Mouse (Mus musculus): Measurements from ENCODE around the gene Mrpl53. TPM values are rescaled to one million over a fixed set of nuclear protein-coding genes. Genes with fewer than 3 reads are reported as not detected.

Mrpl53 gene
- polyA plus RNA-seq, 1 experiment from 2014 or later, result 99.8 TPM

DNA sequence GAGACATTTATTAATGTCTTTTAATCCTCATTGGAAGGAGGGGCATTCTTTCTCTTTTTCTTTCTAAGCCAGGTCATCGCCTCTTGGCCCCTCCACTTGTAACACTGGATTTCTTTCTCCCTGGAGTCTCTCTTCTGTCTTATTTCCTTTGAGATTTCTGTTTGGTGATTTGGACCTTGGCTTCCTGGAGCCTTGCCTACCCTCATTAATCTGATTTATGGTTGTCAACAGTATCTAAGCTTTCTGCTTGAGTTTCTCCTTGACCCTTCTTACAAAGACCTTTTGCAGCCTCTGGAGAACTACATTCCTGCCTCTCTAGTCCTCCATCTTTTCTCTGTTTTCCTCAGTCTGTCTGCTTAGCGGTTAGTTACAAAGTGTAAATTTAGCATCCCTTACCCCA lies 10.4 kb upstream of the Mrpl53 start:
- ATAC-seq (ENCODE audit: low read depth) (no peak), DNase-seq (no peak)
- H3K9ac ChIP-seq, result no peak overlapping the region
- H3K4me3 ChIP-seq (replicated peaks), result no peak overlapping the region
- peaks cover 27% of the 10 kb centered on the region for H3K27me3 ChIP-seq
- 0 out of 2 replicates have a peak, but pooled peaks cover under 1% of the 10 kb centered on the region for H3K36me3 ChIP-seq
- H3K4me2 ChIP-seq, result no peak overlapping the region
- H3K27ac ChIP-seq, result no peak overlapping the region
- WGBS (ENCODE audit: insufficient replicate concordance), result 73% methylated on average over 2 of the region's 2 CpGs
- H3K9me3 ChIP-seq (replicated peaks), result peaks cover 3% of the 10 kb centered on the region; the same call in 1 of the 2 replicates
- H3K4me1 ChIP-seq (replicated peaks), result peaks cover 25% of the 10 kb centered on the region

DNA sequence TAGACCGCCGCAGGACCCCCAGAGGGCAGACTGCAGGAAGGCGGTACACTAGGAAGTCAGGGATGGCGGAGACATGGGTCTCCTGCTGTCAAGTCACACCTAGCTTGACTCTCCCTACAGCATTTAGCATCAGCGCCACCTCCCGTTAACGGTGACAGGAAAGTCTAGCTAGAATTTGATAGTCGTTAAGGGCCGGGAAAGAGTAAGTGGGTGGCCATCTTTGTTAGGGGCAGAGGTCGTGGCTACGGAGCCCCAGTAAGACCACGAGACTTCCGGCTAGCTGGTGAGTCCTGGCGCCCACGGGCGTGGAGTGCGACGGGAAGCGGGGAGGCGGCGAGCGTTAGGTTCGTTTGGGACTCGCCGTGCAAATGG lies 7.5 kb upstream of the Mrpl53 start, which contains the start of the genes Ccdc142 and Gm42688:
Gene Ccdc142 (plus strand): TSS at position 286 of the 372 bp plus-strand sequence.
Gene Gm42688 (plus strand): TSS at position 302 of the 372 bp plus-strand sequence.
- 2% methylated on average over 25 of the region's 25 CpGs for WGBS (ENCODE audit: insufficient replicate concordance)
- peaks cover 21% of the 10 kb centered on the region for H3K36me3 ChIP-seq
- H3K4me2 ChIP-seq, result peak within 1 kb of the TSS; percentile 99
- H3K9me3 ChIP-seq (replicated peaks), result no peaks in the 10 kb centered on the region
- DNase-seq, result peak; percentile 82
- H3K27ac ChIP-seq, result peak within 1 kb of the TSS; percentile 85
- peaks cover 27% of the 10 kb centered on the region for H3K4me1 ChIP-seq (replicated peaks)
- H3K9ac ChIP-seq, result peak within 1 kb of the TSS; percentile 90
- ATAC-seq (ENCODE audit: low read depth), result peak; percentile 81
- peak within 1 kb of the TSS; percentile 81 for H3K4me3 ChIP-seq (replicated peaks)
- H3K27me3 ChIP-seq, result peaks cover 14% of the 10 kb centered on the region

DNA sequence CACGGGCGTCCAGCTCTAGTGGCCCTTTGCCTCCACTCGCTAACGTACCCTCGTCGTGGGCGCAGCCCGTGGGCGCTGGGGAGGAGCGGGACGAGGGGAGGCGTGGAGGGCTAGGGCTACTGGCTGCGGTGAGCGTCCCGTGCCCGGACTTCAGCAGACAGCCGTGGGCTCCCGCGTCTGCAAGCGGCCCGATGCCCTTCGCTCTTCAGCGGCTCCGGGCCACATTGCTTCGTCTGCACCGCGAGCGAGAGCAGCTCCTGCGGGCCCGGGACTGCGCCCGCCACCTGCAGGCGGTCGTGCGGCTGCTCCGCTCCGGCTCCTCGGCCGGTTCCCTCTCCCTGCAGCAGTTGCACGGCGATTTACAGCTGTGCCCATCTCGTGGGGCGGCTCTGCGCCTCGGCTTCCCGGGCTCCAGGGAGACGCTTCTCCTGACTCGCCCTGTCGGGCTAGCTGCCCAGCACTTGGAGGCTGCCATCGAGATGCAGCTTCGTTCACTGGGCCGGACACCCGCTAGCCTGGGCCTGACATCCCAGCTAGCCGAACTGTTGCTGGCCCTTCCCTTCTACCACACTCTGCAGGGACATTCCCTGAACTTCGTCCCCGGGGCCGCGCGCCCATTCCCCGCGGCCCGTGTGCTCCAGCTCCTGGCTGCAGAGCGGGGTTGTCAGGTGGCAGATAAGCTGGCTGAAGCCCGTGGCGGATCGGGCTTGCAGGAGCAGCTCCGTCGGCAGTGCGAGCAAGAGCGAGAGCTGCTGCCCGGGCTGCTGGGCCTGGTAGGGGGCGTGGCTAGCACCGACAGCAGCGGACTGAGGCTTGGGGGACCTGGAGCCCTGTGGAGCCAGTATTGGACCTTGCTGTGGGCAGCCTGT lies 6.9 kb upstream of the Mrpl53 start:
- peaks cover 28% of the 10 kb centered on the region for H3K4me1 ChIP-seq (replicated peaks)
- peak overlapping the region; percentile 81 for H3K4me3 ChIP-seq (replicated peaks)
- peak overlapping the region; percentile 85 for H3K27ac ChIP-seq
- DNase-seq, result peak; percentile 73
- H3K9ac ChIP-seq, result peak overlapping the region; percentile 90
- H3K9me3 ChIP-seq (replicated peaks), result no peaks in the 10 kb centered on the region
- ATAC-seq (ENCODE audit: low read depth), result peak; percentile 70
- H3K4me2 ChIP-seq, result peak overlapping the region; percentile 99
- H3K27me3 ChIP-seq, result peaks cover 11% of the 10 kb centered on the region; the same call in 1 of the 2 replicates
- H3K36me3 ChIP-seq, result peaks cover 25% of the 10 kb centered on the region
- under 1% methylated on average over 74 of the region's 74 CpGs for WGBS (ENCODE audit: insufficient replicate concordance)

DNA sequence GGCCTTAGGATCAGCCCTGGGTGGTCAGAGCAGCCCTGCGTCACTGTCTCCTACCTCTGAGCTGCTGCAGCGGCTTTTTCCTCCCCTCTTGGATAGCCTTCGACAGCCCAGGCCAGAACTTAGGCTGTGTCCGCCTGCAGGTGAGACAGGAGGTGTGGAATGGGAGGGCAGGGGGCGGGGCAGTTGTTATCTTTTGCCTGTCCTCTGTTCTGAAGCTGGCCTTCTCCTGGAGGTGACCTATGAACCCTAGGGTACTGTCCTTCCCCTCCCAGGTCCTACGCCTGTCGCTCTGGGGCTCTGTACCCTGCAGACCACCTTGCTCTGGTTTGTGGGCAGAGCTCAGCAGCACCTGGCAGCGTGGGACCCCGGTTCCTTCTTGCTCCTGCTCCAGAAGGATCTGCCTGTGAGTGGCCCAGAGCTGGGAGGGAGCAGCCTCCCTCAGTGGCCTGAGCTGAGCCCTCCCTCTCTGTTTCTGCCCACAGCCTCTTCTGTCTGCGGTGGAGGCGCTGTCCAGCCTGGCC lies 5.7 kb upstream of the Mrpl53 start:
- Histone ChIP-seq H3K9ac (peak overlapping the region; percentile 90), H3K27me3 (0 out of 2 replicates have a peak, but pooled peaks cover 5% of the 10 kb centered on the region), H3K36me3 (peaks cover 30% of the 10 kb centered on the region), H3K4me3 (replicated peaks) (peak overlapping the region; percentile 81), H3K9me3 (replicated peaks) (no peaks in the 10 kb centered on the region), H3K4me2 (peak overlapping the region; percentile 99), H3K27ac (0 out of 2 replicates have a peak overlapping the region, but pooled peaks have one; percentile 13), H3K4me1 (replicated peaks) (peaks cover 41% of the 10 kb centered on the region)
- WGBS (ENCODE audit: insufficient replicate concordance), result 68% methylated on average over 11 of the region's 11 CpGs
- ATAC-seq (ENCODE audit: low read depth) (peak; percentile 6; the same call in 1 of the 2 replicates), DNase-seq (no peak)

DNA sequence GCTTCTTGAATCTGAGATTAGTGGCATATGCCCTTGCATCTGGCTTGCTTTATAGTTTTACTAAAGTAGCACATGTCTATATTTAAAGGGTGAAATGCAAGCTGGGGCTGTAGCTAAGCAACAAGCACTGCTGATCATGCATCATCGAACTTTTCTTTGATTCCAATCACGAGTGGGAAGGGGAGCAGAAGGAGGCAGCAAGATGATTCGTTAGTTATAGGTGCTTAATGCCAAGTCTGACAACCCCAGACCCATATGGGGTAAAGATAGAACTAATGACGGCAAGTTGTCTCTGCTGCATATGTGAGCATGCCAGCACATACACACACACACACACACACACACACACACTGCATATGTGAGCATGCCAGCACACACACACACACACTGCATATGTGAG lies 4.7 kb upstream of the Mrpl53 start:
- Histone ChIP-seq H3K9ac (no peak overlapping the region), H3K4me3 (replicated peaks) (no peak overlapping the region), H3K4me1 (replicated peaks) (peaks cover 46% of the 10 kb centered on the region), H3K27me3 (no peaks in the 10 kb centered on the region), H3K27ac (no peak overlapping the region), H3K9me3 (replicated peaks) (no peaks in the 10 kb centered on the region), H3K4me2 (no peak overlapping the region), H3K36me3 (peaks cover 30% of the 10 kb centered on the region)
- 68% methylated on average over 4 of the region's 4 CpGs for WGBS (ENCODE audit: insufficient replicate concordance)
- DNase-seq, result no peak
- ATAC-seq (ENCODE audit: low read depth), result no peak

DNA sequence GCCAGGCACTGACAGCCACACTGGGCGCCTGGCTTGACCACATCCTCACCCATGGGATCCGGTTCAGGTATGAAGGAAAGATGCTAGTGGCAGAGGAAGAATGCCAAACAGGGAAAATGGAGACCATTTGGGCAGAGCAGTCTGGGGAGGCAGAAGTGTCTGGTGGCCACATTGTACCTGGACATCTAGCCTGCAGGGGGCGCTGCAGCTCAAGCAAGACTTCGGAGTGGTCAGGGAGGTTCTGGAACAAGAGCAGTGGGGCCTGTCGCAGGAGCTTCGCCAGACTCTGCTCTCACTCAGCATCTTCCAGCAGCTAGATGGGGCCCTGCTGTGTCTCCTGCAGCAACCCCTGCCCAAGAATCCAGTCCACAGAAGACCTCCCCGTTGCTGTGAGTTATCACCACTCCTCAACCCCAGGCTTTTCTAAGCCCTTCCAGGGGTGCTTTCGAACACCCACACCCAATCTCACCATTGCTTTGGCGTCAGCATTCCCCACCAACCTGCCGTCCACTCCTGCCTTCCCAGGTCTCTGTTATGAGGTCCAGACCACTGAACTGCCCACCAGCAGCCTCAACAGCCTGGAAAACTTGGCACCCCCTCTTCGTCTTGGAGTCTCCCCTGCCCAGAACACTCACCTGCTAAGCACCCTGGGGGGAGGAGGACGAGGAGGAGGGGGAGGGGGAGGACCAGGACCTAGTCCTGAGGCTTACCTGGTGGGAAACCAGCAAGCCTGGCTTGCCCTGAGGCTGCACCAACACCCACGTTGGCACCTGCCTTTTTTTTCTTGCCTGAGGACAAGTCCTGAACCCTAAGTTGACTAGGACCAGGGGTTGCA lies 1.1 kb upstream of the Mrpl53 start:
- H3K27ac ChIP-seq, result peak overlapping the region; percentile 96
- H3K4me1 ChIP-seq (replicated peaks), result peaks cover 57% of the 10 kb centered on the region
- peaks cover 44% of the 10 kb centered on the region for H3K36me3 ChIP-seq
- H3K9ac ChIP-seq, result peak overlapping the region; percentile 98
- H3K4me3 ChIP-seq (replicated peaks), result peak overlapping the region; percentile 96
- peak overlapping the region; percentile 80 for H3K4me2 ChIP-seq
- H3K9me3 ChIP-seq (replicated peaks), result no peaks in the 10 kb centered on the region
- 36% methylated on average over 13 of the region's 13 CpGs for WGBS (ENCODE audit: insufficient replicate concordance)
- DNase-seq (peak; percentile 77), ATAC-seq (ENCODE audit: low read depth) (peak; percentile 33)
- no peaks in the 10 kb centered on the region for H3K27me3 ChIP-seq

DNA sequence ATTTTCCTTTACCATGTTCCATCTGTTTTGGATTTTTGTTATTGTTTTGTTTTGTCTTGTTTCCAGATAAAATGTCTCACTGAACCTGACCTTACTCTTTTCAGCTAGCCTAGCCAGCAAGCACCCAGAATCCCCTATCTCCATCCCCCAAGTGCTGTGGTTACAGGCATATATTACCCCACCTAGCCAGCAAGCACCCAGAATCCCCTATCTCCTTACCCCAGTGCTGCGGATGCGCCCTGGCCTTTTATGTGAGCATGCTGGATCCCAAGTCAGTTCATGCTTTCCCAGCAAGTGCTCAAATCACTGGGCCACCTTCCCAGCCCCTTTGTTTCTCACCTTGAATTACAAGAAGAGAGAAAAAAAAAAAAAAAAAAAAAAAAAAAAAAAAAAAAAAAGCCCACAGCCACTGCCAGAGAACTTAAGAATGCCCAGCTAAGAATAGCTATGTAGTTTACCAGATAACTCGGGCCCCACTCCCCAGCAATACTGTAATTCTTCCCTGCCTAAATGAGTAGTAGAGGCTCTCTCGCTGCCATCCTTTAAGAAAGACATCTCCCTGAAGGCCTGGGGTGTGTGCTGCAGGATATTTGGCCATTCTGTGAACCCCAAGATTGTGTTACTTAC lies 2.8 kb downstream of the Mrpl53 start:
- H3K9me3 ChIP-seq (replicated peaks), result no peaks in the 10 kb centered on the region
- peaks cover 75% of the 10 kb centered on the region for H3K4me1 ChIP-seq (replicated peaks)
- H3K36me3 ChIP-seq, result peaks cover 23% of the 10 kb centered on the region
- no peaks in the 10 kb centered on the region for H3K27me3 ChIP-seq
- DNase-seq (no peak), ATAC-seq (ENCODE audit: low read depth) (no peak)
- H3K9ac ChIP-seq, result no peak overlapping the region
- no peak overlapping the region for H3K4me3 ChIP-seq (replicated peaks)
- H3K27ac ChIP-seq, result peak overlapping the region; percentile 96
- peak overlapping the region; percentile 10; the same call in 1 of the 2 replicates for H3K4me2 ChIP-seq
- 50% methylated on average over 4 of the region's 4 CpGs for WGBS (ENCODE audit: insufficient replicate concordance)

DNA sequence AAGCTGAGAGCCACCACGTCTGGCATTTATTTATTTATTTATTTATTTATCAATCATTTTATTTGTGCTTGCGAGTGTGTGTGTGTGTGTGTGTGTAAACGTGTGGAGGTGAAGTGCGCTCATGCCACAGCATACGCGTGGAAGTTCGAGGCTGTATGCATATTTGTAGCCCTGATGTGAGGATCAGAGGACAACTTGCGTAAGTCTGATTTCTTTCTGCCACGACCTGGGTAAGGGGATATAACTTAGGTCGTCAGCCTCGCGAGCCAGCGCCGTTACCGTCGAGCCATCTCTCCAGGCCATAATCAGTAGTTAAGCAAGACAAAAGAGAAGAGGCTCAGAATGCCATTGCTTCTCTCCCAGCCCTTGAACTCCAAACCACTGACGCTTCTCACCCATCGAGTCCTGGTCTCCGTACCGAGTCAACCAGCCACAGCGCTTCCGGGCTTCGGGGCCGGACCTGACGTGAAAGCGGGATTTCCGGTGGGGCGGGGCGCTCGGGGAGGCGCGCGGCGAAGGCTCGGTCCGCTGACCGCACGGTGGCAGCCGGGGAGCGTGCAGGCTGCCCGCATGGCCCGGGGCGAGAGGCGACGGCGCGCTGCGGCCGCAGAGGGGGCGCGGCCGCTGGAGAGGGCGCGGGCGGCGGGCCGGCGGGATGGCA lies 6.3 kb downstream of the Mrpl53 start, which contains the start of gene Mogs:
Gene Mogs (plus strand): TSS at position 486 of the 661 bp plus-strand sequence.
- Histone ChIP-seq H3K9ac (peak within 1 kb of the TSS; percentile 96), H3K27ac (peak within 1 kb of the TSS; percentile 93), H3K4me1 (replicated peaks) (peaks cover 84% of the 10 kb centered on the region), H3K27me3 (no peaks in the 10 kb centered on the region), H3K4me2 (peak within 1 kb of the TSS; percentile 97), H3K36me3 (peaks cover 46% of the 10 kb centered on the region), H3K4me3 (replicated peaks) (peak within 1 kb of the TSS; percentile 89), H3K9me3 (replicated peaks) (no peaks in the 10 kb centered on the region)
- 2% methylated on average over 58 of the region's 58 CpGs for WGBS (ENCODE audit: insufficient replicate concordance)
- DNase-seq (peak; percentile 90), ATAC-seq (ENCODE audit: low read depth) (peak; percentile 90)

DNA sequence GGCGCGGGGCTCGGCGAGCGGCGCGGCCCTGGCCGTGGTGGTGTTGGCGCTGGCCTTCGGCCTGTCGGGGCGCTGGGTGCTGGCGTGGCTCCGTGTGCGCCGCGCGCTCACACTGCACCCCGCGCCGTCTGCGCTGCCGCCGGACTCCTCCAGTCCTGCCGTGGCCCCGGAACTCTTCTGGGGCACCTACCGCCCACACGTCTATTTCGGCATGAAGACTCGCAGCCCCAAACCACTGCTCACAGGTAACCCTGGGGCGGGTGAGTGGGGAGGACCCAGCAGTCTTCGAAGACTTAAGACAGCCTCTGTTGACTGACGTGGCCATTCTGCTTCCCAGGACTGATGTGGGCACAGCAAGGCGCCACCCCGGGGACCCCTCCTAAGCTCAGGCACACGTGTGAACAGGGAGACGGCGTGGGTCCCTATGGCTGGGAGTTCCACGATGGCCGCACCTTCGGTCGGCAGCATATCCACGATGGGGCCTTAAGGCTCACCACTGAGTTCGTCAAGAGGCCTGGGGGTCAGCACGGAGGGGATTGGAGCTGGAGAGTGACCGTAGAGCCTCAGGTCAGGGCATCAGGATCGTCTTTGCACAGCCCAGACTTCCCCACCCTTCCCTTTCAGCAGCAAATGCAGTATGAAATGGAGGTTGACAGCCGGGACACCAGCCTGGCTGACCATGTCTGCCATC lies 7.0 kb downstream of the Mrpl53 start:
- Histone ChIP-seq H3K4me3 (replicated peaks) (peak overlapping the region; percentile 89), H3K4me2 (peak overlapping the region; percentile 97), H3K36me3 (peaks cover 40% of the 10 kb centered on the region), H3K9me3 (replicated peaks) (no peaks in the 10 kb centered on the region), H3K27ac (peak overlapping the region; percentile 93), H3K9ac (peak overlapping the region; percentile 96), H3K4me1 (replicated peaks) (peaks cover 84% of the 10 kb centered on the region), H3K27me3 (no peaks in the 10 kb centered on the region)
- ATAC-seq (ENCODE audit: low read depth) (peak; percentile 57), DNase-seq (no peak)
- WGBS (ENCODE audit: insufficient replicate concordance), result 2% methylated on average over 48 of the region's 48 CpGs
